Mouse (Mus musculus) central nervous system, embryonic 11.5 days (tissue): ENCODE data around the gene Tpst1. TPM values are rescaled to one million over a fixed set of nuclear protein-coding genes. Genes with fewer than 3 reads are reported as not detected.

Source experiments
- polyA plus RNA-seq: library from polyadenylated mRNA; depleted of rRNA; stranded (reverse); fragments of >200 nt; gene quantifications from 2 replicates; pipeline ENCODE4 v1.2.3, GENCODE M21; 2012; rRNA removed

Tpst1 gene
- polyA plus RNA-seq = 25.8 and 37.6 TPM in 2 replicates

DNA sequence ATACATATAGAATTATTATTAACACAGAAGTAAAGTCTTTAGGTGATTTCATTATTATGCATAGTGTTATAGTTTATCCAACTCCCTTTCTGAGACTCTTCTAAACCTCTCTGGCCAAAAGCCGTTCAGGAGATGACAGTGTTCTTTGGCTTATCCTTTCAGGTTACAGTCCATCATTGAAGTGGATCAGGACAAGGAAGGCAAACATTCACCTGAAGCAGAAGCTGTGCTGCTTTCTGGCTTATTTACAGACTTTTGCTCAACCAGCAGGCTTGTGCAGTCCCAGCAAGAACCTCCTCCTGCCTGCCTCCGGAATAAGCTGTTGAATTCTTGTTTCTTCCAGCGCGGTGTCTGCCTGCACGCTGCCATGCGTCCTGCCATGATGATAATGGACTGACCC is at the start of gene Tpst1:
Gene Tpst1 (plus strand): TSS at position 301 of the 400 bp plus-strand sequence.

DNA sequence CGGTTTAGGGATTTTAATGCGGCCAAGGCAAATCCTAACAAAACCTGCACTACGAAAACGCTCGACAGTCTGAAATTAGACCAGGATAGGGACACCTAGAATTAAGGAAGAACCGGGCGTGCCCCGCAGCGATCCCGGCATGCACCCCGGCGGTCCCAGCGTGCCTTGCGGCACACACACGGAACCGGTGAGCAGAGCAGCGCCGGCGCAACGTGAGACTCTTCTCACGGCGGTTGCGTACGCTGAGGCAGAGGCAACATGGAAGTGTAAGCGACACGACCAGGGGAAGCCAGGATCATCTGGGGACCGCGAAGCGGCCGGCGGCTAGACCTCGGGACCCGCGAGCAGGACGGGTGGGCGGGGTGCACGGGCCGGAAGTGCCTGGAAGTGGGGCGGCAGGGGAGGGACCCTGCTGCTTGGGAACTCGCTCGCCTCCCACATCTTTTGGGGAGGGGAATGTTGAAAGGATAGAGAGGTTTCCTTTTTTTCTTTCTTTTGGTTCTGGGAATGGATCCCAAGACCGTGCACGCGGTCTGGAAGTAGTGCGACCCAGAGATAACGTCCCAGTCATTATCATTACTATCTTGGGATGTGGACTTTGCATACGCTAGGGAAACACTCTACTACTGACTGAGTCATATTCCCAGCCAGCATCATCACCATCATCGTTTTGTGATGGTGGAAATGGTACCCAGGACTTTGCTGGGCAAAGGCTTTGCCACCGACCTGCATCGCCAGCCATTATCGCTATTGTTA is 43.8 kb upstream of the Tpst1 start, which contains the start of the genes Asl and Crcp:
Gene Asl (minus strand): TSS at position 106 of the 756 bp plus-strand sequence.
Gene Crcp (plus strand): TSS at position 149 of the 756 bp plus-strand sequence.

DNA sequence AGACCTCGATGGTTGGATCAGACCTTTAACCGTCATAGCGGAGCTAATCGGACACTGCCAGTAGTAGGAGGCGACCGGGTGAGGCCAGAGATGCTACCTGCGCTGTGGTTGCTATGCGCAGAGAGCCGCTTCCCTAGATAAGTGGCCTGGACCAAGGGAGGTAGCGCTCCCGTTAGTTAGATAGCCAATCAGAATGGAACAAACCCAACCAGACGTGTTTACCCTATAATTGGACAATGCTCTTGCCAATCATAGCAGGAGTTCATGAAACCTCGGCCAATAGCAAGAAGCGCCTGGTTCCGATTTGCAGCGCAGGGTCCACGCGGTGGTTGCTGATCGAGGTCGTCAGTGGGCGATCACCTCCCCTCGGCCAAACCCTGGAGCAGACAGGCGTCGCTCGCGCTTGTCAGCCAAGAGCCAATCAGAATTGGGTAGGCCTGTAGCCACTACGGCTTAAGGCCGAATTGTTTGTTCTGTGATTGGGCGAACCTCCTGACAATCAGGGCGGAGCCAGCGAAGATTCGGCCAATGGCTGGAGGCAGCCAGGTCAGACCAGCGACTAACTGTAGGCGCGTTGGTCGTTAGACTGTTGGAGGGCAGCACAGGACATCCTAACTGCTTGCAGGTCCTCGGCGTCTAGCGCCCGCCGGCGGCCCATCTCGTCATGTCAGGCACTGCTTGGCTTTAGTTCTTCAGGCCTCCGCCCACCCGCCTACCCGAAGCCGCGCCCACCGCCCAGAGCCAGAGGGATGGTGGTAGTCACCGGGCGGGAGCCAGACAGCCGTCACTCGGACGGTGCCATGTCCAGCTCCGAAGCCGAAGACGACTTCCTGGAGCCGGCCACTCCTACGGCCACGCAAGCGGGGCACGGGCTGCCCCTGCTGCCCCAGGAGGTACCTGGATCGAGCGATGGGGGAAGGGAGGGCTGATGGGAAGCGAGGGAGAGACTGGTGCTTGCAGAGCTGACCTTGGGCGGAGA is 71.5 kb downstream of the Tpst1 start, which contains the start of gene Kctd7:
Gene Kctd7 (plus strand): TSS at position 528 of the 979 bp plus-strand sequence.

DNA sequence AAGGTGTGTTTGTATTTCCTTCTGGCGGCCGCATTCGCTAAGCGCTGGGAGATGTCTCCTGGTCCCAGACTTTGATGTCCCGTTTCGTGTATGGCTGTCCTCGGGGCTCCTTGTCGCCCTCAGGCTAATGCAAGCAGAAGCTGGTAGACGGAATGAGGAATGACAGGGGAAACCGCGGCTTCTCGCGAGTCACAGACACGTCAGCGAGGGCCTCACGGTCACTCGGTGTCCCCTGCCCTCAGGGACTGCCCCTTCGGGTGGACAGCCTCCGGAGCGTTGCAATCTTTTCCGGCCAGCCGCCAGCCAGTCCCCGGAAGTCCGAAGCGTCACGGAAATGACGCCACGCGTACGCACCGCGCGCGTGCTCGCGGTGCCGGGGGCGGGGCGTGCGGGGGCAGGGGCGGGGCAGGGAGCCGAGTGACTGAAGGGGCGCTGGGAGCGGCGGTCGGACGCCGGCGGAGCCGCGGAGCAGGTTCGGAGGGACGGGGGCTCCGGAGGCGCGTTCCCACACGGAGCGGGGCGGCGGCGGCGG is 98.4 kb downstream of the Tpst1 start, which contains the start of gene Rabgef1:
Gene Rabgef1 (plus strand): TSS at position 376 of the 532 bp plus-strand sequence.

Other genes with a start within 250 kb of the Tpst1 start
- 36.9 and 41.2 TPM in 2 replicates for gene Sumf2, start 226.3 kb upstream of the Tpst1 start, polyA plus RNA-seq
- 620 and 774 TPM in 2 replicates for gene Chchd2, start 185.9 kb upstream of the Tpst1 start, polyA plus RNA-seq
- 5.5 and 9.3 TPM in 2 replicates for gene Zbed5, start 177.6 kb upstream of the Tpst1 start, polyA plus RNA-seq
- 0.10 and 0.15 TPM in 2 replicates for gene Phkg1, start 174.8 kb upstream of the Tpst1 start, polyA plus RNA-seq
- gene Nupr1l, start 164.8 kb upstream of the Tpst1 start, polyA plus RNA-seq = 3.0 and 4.3 TPM in 2 replicates
- gene Vkorc1l1, start 131.4 kb upstream of the Tpst1 start, polyA plus RNA-seq = 21.3 and 36.1 TPM in 2 replicates
- 18.3 and 26.6 TPM in 2 replicates for gene Gusb, start 70.3 kb upstream of the Tpst1 start, polyA plus RNA-seq
- gene Asl, start 44.1 kb upstream of the Tpst1 start, polyA plus RNA-seq = 17.5 and 20.5 TPM in 2 replicates
- gene Crcp, start 44.0 kb upstream of the Tpst1 start, polyA plus RNA-seq = 46.3 and 53.2 TPM in 2 replicates
- gene Kctd7, start 71.5 kb downstream of the Tpst1 start, polyA plus RNA-seq = 3.8 and 4.8 TPM in 2 replicates
- 21.5 and 22.6 TPM in 2 replicates for gene Rabgef1, start 98.5 kb downstream of the Tpst1 start, polyA plus RNA-seq
- 24.5 and 32.1 TPM in 2 replicates for gene Tmem248, start 143.8 kb downstream of the Tpst1 start, polyA plus RNA-seq
- 62.1 and 81.8 TPM in 2 replicates for gene Sbds, start 182.2 kb downstream of the Tpst1 start, polyA plus RNA-seq
- gene Tyw1, start 182.3 kb downstream of the Tpst1 start, polyA plus RNA-seq = 19.6 and 22.9 TPM in 2 replicates